In the genomic region with DNA sequence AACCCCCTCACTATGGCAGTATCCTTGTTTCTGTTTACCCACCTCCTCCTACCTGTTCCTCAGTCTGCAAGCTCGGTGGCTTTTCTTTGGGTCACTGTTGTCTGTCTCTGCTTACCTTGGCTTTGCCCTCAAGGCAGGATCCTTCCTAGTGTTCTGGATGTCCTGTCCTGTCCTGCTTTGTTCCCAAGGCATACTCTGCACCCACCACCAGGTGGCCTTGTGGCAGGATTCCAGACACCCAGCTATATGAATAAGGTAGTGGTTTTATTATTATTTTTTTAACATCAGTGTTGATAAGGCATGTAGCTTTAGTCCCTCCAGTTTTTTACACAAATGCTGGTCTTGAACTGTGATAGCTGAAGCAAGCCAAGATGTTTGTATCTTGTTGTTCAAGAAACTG, we compare ENCODE assay signal across 13 mouse cellular contexts.
A peak's percentile ranks its signal among the peaks of the same experiment; 100 is the strongest.
DNase-seq lines count a peak whose midpoint lies in the region; ATAC-seq and TF ChIP-seq lines count a peak whose summit lies in the region.
"Had no signal": no experiment of that assay in that cellular context is flagged by ENCODE, and none has a peak within 500 bp of the region (broad histone marks: within the 10 kb centered on the region; RNA-seq: fewer than 3 reads in every experiment).

No protein-coding gene starts in this region.

- CTCF ChIA-PET in Patski (lab: Charles Lee) = no interaction called here

- TF ChIP-seq CTCF in layer of hippocampus, adult 2 months (conservative IDR thresholded peaks at IDR 0.05) = peak; percentile 49
- TF ChIP-seq CTCF in Patski (IDR thresholded peaks at IDR 0.05) = peak; percentile 41

- no peaks in the 10 kb centered on the region for H3K36me3 ChIP-seq in heart, embryonic 11.5 days (ENCODE audit: control insufficient read depth, insufficient read depth, low read length)
- H3K36me3 ChIP-seq: embryonic facial prominence, embryonic 13.5 days; limb, embryonic 15.5 days had no signal

- no peak overlapping the region for H3K9ac ChIP-seq in heart, embryonic 11.5 days (ENCODE audit: low read depth, low read length)
- H3K9ac ChIP-seq: embryonic facial prominence, embryonic 13.5 days; limb, embryonic 15.5 days had no signal

- ATAC-seq in heart, embryonic 11.5 days (replicated peaks; ENCODE audit: insufficient number of reproducible peaks, low FRiP score, low TSS enrichment) = no peak
- ATAC-seq in Patski = no peak
- ATAC-seq: forebrain, embryonic 16.5 days had no signal

- H3K4me3 ChIP-seq in heart, embryonic 11.5 days (ENCODE audit: low read depth, low read length) = no peak overlapping the region
- no peak overlapping the region for H3K4me3 ChIP-seq in layer of hippocampus, adult 2 months
- H3K4me3 ChIP-seq: embryonic facial prominence, embryonic 13.5 days; limb, embryonic 15.5 days; megakaryocyte, embryonic 14.5 days; myocyte had no signal

- H3K9me3 ChIP-seq in heart, embryonic 11.5 days (replicated peaks; ENCODE audit: control insufficient read depth, low read length) = no peaks in the 10 kb centered on the region
- H3K9me3 ChIP-seq: embryonic facial prominence, embryonic 13.5 days; limb, embryonic 15.5 days had no signal

- in situ Hi-C loops in Patski (cut with MboI; ENCODE audit: low pct_unique_long_range_greater_than_20kb) = no loop called here

- 0 out of 2 replicates have a peak, but pooled peaks cover 4% of the 10 kb centered on the region for H3K4me1 ChIP-seq in heart, embryonic 11.5 days (ENCODE audit: control insufficient read depth, insufficient read depth, low read length)
- H3K4me1 ChIP-seq: embryonic facial prominence, embryonic 13.5 days; limb, embryonic 15.5 days; megakaryocyte, embryonic 14.5 days had no signal

- POLR2A ChIA-PET in Patski (lab: Charles Lee) = no interaction called here

- H3K4me2 ChIP-seq in heart, embryonic 11.5 days = no peak overlapping the region
- H3K4me2 ChIP-seq: embryonic facial prominence, embryonic 13.5 days; limb, embryonic 15.5 days had no signal

- 53% methylated on average over 1 of the region's 1 CpGs for whole genome bisulfite sequencing in heart, embryonic 11.5 days (ENCODE audit: insufficient replicate concordance)

- H3K27me3 ChIP-seq in heart, embryonic 11.5 days (ENCODE audit: control insufficient read depth, insufficient read depth, low read length) = no peaks in the 10 kb centered on the region
- peaks cover 4% of the 10 kb centered on the region for H3K27me3 ChIP-seq in Patski
- H3K27me3 ChIP-seq: embryonic facial prominence, embryonic 13.5 days; limb, embryonic 15.5 days; megakaryocyte, embryonic 14.5 days had no signal

- DNase-seq in heart, adult 11 months = peak; percentile 89
- DNase-seq in layer of hippocampus, adult 2 months (ENCODE audit: low spot score in 2 of 2) = no peak
- DNase-seq in layer of hippocampus, adult 9-10 months (ENCODE audit: low spot score) = no peak
- DNase-seq in Patski (ENCODE audit: low read depth, low spot score) = no peak
- DNase-seq in lung, postnatal 10 days = peak; percentile 16
- no peak for DNase-seq in thymus, postnatal 14 days
- DNase-seq: thymus, postnatal 36 days had no signal

- no peak overlapping the region for H3K27ac ChIP-seq in heart, embryonic 11.5 days (ENCODE audit: low read depth, low read length)
- no peak overlapping the region for H3K27ac ChIP-seq in layer of hippocampus, adult 2 months
- H3K27ac ChIP-seq: embryonic facial prominence, embryonic 13.5 days; limb, embryonic 15.5 days had no signal

Comparison
In these comparisons a context has a peak if more than half of its experiments do, and no peak if none do; other contexts are left out.
1. DNase-seq: peak in heart, adult 11 months (single experiment) and lung, postnatal 10 days (single experiment); none in layer of hippocampus, adult 2 months (0 of 2), layer of hippocampus, adult 9-10 months (single experiment), Patski (single experiment) and thymus, postnatal 14 days (single experiment).